Mouse (Mus musculus) G1E-ER4 (cell line): ENCODE data around the gene Pilra. TPM values are rescaled to one million over a fixed set of nuclear protein-coding genes. Genes with fewer than 3 reads are reported as not detected.

Source experiments
- GATA1 ChIP-seq: IDR thresholded peaks from one replicate; pipeline ENCODE4 v1.8.0; 2012; ENCODE audit warnings: low read length, inconsistent platforms
- polyA plus RNA-seq: library from polyadenylated mRNA; stranded (reverse); fragments of >175 nt; gene quantifications from 2 replicates; pipeline ENCODE4 v1.2.3, GENCODE M21; 2012

Pilra gene
- polyA plus RNA-seq, 1 experiment = not detected

DNA sequence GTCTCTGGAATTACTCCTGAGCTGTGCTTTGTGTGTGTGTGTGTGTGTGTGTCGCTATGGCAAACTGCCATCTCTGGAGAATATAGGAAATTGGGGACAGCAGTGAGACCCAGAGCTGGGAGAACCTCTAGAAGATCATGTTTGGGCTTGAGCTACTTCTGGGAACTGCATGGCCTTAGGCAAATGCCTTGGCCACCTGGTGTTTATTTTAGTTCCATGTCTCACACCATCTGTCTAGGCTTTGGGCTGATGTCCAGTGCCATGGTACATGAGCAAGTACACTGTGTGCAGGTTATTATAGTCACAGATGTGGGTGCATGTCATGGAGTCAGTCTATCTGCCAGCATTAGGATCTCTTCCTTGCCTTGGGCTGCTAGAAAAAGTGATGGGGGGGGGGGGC is 13.5 kb downstream of the Pilra start:
- no peak for TF ChIP-seq GATA1

DNA sequence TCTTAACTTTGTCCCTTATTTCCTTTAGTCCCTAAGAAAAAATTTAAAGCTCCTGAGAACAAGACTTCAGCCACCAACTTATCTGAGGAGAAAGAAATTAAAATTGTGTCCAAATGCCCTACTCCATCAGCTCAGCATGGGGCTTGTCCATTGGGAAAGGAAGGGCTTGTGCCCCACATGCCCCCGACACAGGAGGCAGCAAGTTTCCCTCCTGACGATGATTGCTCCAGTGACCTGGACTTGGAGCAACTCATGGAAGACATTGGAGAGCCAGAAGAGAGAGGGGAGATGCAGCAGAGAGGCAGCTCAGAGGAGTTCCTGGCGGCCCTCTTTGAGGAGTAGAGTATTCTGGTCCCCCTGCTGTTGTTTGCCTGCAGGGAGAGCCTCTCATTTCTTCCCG is 14.0 kb downstream of the Pilra start:
- TF ChIP-seq GATA1 = no peak

DNA sequence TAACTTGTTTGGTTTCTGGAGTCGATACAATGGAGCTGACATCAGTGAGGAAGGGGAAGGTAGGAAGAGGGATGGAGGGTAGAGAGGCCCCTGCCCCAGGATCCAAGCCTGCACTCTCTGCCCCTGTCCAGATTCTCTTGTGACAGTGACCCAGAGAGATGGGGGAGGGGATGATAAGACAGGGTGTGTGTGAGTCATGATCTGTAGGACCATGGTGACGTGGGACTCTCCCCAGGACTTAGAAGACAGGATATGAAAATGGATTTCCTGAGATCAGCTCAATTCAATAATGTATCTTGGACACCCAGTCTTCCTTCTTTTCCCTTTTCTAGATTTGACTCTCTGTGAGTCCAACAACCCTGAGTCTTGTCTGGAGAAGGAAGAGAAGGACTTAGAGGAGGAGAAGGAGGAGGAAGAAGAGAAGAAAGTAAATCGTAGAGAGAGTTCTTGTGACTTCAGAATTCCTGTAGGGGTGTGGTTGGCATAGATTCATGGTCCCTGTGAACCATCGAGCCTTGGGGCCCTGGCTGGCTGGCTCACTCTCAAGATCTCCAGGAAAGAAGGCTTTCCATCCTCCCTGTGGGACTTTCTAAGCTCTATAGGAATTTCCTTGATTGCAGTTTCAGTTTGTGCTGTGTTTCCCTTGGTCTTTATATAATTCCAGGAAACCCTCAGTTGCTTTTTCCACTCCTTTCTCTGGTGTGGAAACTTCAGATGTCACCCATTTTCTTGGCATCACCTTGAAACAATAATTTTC is 18.4 kb downstream of the Pilra start:
- no peak for TF ChIP-seq GATA1

DNA sequence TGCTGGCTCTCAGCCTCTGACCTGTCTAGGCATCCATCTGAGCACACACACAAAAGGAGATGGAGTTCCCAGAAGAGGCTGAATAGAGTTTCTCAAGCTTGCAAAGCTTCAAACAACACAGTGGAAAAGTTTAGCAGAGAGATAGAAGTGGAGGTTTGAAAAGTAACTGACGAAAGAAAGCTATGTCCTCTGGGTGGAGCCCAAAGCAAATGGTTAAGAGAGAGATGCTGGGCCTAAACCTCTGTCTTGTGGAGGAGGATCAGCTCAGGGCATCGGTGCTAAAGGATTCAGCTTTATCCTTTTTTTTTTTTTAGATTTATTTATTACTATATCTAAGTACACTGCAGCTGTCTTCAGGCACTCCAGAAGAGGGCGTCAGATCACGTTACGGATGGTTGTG is 27.8 kb downstream of the Pilra start:
- TF ChIP-seq GATA1 = no peak

DNA sequence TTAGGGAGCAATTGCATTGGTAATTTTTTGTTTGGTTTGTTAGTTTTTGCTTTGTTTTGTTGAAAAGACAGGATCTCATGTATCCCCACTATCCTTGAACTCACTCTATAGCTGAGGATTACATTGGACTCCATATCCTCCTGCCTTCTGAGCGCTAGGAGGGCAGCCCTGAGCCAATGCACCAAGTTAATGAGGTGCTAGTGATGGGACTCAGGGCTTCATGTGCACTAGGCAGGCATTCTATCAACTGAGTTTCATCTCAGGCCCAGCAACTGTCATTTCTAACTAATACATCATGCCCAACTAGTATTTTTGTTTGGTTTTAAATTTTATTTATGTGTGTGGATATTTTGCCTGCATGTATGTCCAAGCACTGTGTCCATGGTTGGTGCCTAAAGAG is 29.9 kb downstream of the Pilra start:
- TF ChIP-seq GATA1 = no peak

DNA sequence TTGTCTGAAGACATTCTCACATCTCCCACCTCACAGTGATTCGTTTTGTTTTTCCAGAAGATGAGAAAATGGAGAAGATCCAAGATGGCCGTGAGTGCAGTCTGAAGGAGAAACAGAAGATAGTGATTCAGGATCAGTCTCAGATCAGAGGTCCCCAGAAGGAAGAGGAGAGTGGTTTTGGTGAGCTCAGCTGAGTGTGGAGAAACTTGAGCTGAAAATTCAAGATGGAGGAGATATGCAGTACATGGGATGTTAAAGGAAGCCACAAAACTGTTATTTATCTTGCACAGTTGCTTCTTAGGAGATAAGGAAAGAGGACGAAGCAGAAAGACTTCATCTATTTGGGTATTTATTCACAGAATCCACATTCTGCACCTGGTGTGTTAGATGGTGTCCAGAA is 35.2 kb downstream of the Pilra start:
- no peak for TF ChIP-seq GATA1

DNA sequence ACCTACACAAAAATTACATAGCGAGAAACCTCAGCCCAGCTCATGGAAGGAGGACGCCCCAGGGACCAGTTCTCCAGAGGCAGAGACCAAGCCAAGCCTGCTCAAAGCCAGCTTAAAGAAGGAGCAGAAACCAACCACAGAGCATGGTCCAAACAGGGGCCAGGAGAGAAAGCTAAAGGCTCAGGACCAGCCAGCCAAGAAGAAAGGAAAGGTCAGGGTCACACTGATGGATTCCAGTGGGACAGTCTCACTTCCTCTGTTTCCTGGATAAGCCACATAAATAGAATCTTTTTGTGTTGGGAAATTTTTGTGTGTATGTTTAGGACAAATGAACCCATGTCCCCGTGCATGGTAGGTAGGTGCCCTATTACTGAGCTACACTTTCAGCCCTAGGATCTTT is 39.5 kb downstream of the Pilra start:
- no peak for TF ChIP-seq GATA1

DNA sequence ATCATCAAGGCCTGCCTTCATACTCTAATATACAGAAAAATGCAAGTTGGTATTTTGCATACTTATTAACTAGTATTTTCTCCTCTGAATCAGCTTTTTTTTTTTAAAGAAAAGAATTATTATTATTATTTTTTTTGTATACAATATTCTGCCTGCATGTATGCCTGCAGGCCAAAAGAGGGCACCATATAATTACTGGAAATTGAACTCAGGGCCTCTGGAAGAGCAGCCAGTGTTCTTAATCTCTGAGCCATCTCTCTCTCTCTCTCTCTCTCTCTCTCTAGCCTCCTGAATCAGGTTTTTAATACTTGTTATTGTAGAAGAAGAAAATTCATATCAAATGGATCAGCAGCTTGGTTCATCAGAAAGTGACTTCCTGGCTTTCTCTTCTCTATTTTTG is 44.5 kb downstream of the Pilra start:
- no peak for TF ChIP-seq GATA1

DNA sequence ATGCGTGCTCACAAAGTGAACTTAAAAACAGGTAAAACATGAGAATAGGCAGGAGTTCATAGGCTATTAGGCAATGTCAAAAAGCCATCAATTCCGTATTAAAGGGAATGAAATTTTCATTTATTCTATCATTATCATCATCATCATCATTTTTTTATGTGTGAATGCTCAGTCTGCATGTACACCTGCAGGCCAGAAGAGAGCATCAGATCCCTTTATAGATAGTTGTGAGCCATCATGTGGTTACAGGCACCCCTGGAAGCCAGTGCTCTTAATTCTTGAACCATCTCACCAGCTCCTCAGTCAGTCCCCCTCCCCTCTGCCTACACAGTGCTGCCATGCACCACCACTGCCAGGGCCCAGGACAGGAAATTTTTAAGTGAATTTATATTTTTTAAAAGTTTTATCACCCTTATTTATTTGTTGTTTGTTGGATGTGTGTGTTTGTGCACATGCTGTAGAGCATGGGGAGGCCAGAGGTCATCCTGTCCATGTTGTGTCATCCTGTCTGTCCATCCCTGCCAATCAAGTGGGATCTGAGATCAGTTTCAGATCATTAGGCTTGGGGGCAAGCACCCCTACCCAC is 47.0 kb downstream of the Pilra start:
- TF ChIP-seq GATA1 = no peak

DNA sequence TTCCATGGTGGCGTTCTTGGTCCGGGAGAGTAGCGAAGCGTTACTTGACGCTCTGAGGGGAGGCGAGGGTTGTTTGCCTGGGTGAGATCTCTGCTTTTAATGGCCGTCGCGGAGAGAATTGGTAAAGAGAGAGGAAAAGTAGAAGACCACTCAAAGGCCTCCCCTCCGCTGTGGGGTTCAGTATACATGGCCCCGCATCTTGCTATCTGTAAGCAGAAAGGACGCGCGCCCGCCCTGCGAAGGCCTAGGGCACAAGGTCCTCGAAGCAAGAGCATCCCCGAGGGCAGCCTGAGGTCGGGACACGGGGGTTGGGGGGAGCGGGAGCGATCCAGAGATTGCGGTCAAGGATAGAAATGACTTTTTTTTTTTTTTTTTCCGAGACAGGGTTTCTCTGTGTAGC is 47.9 kb downstream of the Pilra start:
- no peak for TF ChIP-seq GATA1

DNA sequence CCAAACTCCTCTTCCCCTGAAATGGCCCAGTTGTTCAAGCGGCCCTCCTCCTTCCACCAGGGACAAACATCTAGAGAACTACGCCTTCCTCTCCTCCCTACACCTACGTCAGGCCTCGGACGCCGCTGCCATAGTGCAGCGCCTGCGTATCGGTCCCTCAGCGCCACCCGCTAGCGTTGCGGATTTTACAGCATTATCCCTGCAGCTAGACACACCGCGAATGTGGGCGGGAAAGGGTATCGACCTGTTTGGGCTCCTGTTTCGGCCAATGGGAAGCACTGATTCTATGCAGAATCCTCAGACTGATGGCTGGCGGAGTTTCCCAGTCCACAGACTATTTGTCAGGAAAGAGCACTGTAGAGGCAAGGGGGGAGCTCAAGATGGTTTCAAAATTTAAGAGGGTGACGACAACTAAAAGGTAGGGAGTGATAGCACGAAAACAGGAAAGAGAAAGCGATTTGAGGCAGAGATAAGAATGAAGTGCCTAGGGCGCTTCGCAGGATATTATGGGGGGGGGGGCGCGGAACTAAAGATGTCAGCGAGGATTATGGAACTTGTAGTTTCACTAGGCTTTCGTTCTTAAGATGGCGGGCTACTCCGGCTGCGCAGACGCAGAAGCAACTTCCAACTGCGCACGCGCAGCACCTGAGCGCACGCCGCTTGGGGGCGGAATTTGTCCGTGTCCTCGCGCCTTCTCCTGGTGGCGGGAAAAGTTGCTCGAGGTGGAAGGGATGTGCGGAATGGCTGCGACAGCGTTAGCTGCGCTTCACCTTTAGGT is 48.7 kb downstream of the Pilra start, which contains the start of the genes Mepce and Zcwpw1:
TSS of gene Mepce (minus strand) at position 505 of the 778 bp plus-strand sequence.
TSS of gene Zcwpw1 (plus strand) at position 648 of the 778 bp plus-strand sequence.
- TF ChIP-seq GATA1 = no peak

DNA sequence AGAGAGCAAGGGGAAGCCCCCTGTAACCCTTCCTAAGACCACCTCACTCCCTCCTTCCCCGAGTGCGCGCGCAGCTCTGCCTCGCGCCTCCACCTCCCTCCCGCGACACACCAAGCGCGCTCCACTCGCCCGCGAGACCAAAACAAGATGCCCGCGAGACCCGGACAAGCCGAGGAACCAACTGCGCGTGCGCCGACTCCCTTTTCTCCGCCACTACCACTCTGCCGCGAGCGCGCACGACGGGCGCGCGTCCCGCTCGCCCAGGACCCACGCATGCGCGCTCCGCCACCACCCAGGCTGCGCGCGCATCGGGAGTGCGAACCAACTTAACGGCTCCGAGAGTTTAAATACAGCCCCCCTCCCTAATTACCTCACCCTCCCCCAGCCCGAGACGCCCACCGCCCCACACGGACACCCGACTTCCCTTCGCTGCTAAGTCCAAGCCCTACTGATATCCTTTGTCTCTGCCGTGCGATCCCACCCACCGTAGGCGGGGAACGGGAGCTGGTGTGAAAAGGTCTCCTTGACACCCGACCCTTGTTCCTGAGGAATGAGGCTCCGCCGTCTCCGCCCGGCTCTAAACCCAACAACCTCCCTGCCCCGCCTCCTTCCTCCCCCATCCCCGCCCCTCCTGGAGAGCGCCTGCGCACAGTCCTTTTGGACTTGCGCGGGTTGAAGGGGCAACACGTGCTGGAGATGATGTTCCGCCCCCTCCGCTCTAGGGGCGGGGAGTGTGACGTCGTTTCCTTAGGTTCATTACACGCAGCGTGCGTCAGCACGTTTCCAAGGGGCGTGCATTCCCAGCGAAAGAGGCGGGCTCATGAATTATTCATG is 49.8 kb downstream of the Pilra start:
- TF ChIP-seq GATA1 = no peak

DNA sequence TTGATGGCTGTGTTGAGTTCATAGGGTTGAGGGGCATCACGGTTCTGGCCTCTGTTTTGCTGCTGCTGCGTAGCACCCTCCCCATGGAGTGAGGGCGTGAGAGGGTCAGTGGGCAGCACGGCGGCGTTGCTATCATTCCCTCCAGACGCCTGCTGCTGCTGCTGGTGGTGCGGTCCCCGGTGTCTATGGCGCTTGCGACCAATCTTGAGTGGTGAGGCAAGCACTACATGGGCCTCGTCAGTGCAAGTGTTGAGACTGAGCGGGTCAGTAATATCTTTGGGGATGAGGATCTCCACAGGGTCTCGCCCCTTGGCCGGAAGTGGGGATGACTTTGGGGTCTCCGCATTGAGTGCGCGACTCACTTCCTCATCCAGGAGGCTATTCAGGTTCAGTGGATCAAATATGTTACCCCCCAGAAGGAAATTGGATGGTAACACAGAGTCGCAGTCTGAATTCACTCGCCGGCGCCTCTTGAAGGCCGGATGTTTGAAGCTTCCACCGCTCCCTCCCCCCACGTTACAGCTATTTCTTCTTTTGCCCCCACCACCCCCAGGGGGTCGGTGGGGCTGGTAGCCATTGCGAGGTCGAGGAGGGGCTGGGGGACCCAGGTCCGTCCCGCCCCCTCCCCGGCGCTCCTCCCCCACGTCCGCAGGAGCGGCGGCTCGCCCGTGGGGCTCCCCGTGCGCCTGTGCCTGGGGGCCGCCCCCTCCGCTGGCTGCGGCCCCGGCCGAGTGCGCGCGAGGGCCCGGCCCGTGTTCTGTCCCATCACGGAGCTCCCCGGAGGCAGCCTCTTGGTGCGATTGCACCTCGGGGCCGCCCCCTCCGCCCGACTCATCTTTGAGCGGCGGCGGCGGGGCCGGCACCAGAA is 50.7 kb downstream of the Pilra start:
- TF ChIP-seq GATA1 = no peak

DNA sequence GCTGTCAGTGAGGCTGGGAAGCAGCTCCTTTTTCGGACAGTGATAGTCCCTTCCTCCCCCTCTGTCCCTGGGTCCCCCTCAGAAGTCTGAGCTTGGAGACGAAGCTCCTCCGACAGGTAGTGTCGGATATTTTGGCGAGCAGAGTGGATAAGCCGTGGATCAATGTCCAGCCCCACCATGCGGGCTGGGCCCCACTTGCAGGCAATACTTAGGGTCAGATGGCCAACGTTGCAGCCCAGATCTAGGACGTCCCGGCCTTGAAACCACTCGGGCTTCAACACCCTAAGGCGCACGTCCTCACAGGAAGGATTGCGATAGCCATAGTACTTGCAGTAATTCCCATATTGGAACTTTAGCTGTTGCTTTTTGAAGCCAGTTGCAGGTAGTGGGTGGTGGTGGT is 51.5 kb downstream of the Pilra start:
- TF ChIP-seq GATA1 = no peak

DNA sequence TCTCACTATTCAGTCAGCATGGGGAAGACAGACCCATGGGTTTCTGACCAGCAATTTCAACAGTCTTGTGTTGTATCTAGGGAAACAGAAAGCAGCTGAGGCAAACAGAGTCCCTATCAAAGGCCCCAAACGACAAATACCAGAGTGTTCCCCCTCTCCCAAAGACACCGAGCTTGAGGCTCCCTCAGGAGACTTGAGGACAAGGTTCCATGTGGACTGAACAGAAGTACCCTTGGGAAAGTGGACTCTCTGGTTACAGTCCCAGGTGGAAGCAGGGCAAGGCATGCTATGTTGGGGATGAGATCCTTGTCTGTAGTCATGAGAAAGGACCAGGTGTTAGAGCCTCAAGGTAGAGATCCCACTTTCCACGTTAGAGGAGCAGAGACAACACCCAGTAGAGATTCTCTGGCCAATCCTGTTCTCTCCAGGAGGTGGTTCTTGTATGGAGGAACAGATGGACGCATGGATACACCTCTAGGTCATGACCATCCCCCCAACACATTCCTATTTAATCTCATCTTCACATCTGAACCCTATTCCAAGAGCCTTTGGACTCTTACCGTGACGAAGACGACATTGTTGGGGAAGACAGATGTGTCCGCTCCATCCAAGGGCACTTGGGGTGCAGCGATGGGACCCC is 52.1 kb downstream of the Pilra start:
- TF ChIP-seq GATA1 = no peak
